Mouse (Mus musculus) lung, adult 2 months (tissue): Measurements from ENCODE around the gene H2-M5. TPM values are rescaled to one million over a fixed set of nuclear protein-coding genes. Genes with fewer than 3 reads are reported as not detected.

Source experiments
- DNase-seq: peaks from one replicate; pipeline ENCODE4 v3.0.0; 2022
- H3K4me1 ChIP-seq: fragments of 200-500 bp; 2 replicates; pipeline ENCODE4 v1.6.1; 2011; ENCODE audit warnings: low read length; ENCODE audit not compliant: control insufficient read depth, insufficient read depth
- H3K4me3 ChIP-seq: fragments of 200-500 bp; replicated peaks from 2 replicates; pipeline ENCODE3; 2011; ENCODE audit warnings: low read depth, mild to moderate bottlenecking, control low read depth, low read length; ENCODE audit errors: extremely low read depth
- CTCF ChIP-seq: fragments of 200-500 bp; IDR thresholded peaks from 2 replicates; pipeline ENCODE4 v1.5.1; 2011; ENCODE audit warnings: mild to moderate bottlenecking, low read length, control low read depth; ENCODE audit not compliant: insufficient read depth
- POLR2A ChIP-seq: fragments of 200-500 bp; IDR thresholded peaks from 2 replicates; pipeline ENCODE4 v1.6.1; 2011; ENCODE audit warnings: low read depth, mild to moderate bottlenecking, control low read depth, low read length, borderline replicate concordance; ENCODE audit errors: extremely low read depth
- WGBS: fragments of 180-500 bp; shearing (Covaris S2); methylation state at CpG from one replicate; pipeline ENCODE4 v1.1.7; 2018; 5-methylcytosine and 5-hydroxymethylcytosine counted together
- polyA plus RNA-seq: library from polyadenylated mRNA; depleted of rRNA; stranded (reverse); fragments of >200 nt; gene quantifications from 2 replicates; pipeline ENCODE4 v1.2.3, GENCODE M21; 2012

The H2-M5 gene
- polyA plus RNA-seq, 1 experiment: 1.2 TPM

DNA sequence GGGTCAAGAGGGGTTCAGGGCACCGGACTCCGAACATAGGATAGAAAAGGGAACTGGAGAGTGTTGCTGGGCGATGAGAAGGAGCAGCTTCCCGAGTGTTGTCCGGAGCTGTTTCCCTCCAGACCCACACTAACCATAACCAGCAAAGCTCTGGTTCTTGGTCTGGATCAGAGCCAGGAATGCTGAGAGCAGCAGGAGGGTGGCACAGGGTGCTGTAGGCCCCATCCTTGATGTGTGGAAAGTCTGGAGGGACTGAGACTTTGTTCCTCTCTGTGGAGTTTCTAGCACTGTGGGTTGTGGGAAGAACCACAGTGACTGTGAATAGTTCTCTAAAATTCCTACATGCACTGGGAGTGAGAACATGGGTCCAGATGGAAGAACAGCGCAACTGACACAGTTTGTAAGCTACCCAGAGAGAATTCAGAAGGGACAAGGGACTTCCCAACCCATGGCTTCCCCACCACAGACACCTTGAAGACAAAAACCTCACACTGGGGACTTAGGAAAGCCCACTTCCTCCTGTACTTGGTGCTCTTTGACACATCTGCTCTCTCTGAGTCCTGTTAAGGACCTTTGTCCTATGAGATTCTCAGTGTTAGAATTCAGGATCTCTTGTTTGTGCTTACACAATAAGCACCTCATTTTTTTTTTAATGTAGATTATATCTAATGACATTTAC, 18.0 kb downstream of the H2-M5 start:
- WGBS: 71% methylated on average over 6 of the region's 6 CpGs

GRCm38 (mm10) chr17:36970316-36970890, 18.9 kb downstream of the H2-M5 start:
- Histone ChIP-seq H3K4me3 (no peak overlapping the region), H3K4me1 (no peaks in the 10 kb centered on the region)
- TF ChIP-seq CTCF: no peak
- no peak for TF ChIP-seq POLR2A
- no peak for DNase-seq
- 66% methylated on average over 14 of the region's 14 CpGs for WGBS

More for the DNA sequence above, 18.0 kb downstream of the H2-M5 start:
- no peak overlapping the region for H3K4me3 ChIP-seq
- no peak for TF ChIP-seq CTCF
- TF ChIP-seq POLR2A: no peak
- H3K4me1 ChIP-seq: no peaks in the 10 kb centered on the region
- no peak for DNase-seq

DNA sequence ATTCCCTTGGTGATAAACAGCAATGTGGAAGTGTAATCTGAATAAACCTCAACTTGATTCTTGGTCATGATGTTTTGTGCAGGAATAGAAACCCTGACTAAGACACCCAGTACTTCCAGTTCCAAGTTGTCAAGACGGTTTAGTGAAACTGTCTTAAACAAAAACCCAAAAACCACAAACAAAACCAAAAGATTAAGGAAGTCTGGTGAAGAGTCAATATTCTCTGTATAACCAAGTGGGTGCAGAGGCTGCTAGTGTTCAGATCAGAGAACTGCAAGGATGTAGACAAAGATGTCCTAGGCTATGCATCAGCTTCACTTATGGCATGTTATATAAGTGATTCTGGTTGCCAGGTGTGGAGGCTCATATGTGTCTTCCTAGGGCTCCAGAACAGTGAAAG, 22.5 kb downstream of the H2-M5 start:
- 73% methylated on average over 1 of the region's 1 CpGs for WGBS
- Histone ChIP-seq H3K4me3 (no peak overlapping the region), H3K4me1 (no peaks in the 10 kb centered on the region)
- TF ChIP-seq CTCF (no peak), POLR2A (no peak)
- no peak for DNase-seq

DNA sequence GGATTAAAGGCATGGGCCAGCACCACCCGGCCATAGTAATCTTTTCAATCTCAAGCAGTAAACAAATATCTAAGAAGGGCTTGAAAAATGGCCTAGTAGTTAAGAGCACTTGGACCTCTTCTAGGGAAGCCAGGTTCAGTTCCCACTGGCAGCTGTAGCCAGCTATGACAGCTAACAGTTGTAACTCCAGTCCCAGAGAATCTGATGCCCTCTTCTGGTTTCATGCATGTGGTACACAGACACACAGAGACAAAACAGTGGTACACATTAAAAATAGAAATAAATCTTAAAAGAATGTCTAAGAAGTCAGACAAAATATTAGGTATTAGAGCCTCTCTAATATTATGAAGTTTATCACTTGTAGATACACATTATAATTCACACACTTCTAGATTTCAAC, 28.2 kb downstream of the H2-M5 start:
- 54% methylated on average over 1 of the region's 1 CpGs for WGBS
- H3K4me3 ChIP-seq: no peak overlapping the region
- TF ChIP-seq CTCF (no peak), POLR2A (no peak)
- no peak for DNase-seq
- H3K4me1 ChIP-seq: peaks cover 6% of the 10 kb centered on the region

- no peak for DNase-seq
- 11% methylated on average over 12 of the region's 12 CpGs for WGBS
- Histone ChIP-seq H3K4me1 (peaks cover 6% of the 10 kb centered on the region), H3K4me3 (peak overlapping the region; percentile 88)
- no peak for TF ChIP-seq CTCF
- no peak for TF ChIP-seq POLR2A
Measured at GRCm38 (mm10) chr17:36958884-36959283, 30.5 kb downstream of the H2-M5 start.

- peak within 1 kb of the TSS; percentile 88 for H3K4me3 ChIP-seq
- under 1% methylated on average over 46 of the region's 46 CpGs for WGBS
- H3K4me1 ChIP-seq: peaks cover 6% of the 10 kb centered on the region
- TF ChIP-seq POLR2A (peak; percentile 77; the same call in 1 of the 2 replicates), CTCF (no peak)
- DNase-seq: peak; percentile 88
Measured at GRCm38 (mm10) chr17:36957999-36958743, 31.2 kb downstream of the H2-M5 start, which contains the start of the genes Znrd1 and Znrd1as. Gene Znrd1 (minus strand): TSS chr17:36958559. Gene Znrd1as (plus strand): TSS chr17:36958592.

DNA sequence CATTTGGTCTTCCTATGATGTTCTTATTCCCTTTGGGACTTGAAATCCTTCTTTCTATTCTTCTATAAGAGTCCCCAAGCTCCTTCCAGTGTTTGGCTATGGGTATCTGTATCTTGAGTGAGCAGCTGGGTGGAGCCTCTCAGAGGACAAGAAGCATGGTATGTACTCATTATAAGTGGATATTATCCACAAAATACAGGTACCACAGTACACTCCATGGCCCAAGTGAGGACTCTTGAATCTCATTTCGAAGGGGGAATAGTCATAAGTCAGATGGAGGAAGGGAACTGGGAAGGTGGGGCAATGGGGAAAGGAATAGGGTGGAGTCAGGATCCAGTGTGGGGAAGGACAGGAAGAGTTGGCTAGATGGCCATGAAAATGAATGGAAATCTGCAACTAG, 36.3 kb downstream of the H2-M5 start:
- TF ChIP-seq CTCF (no peak), POLR2A (no peak)
- H3K4me1 ChIP-seq: peaks cover 4% of the 10 kb centered on the region
- no peak for DNase-seq
- 70% methylated on average over 1 of the region's 1 CpGs for WGBS
- no peak overlapping the region for H3K4me3 ChIP-seq

DNA sequence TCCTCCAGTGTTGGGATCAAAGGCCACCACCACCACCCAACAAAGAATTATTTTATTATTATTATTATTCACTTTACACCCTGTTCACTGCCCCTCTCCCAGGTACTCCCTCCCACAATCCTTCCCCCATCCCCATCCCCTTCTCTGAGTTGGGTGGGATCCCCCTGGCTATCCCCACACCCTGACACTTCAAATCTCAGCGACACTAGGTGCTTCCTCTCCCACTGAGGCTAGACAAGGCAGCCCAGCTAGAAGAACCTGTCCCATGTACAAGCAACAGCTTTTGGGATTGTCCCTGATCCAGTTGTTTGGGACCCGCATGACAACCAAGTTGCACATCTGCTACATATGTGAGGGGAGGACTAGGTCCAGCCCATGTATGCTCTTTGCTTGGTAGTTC, 36.7 kb downstream of the H2-M5 start:
- DNase-seq: no peak
- Histone ChIP-seq H3K4me1 (peaks cover 3% of the 10 kb centered on the region), H3K4me3 (no peak overlapping the region)
- TF ChIP-seq CTCF (no peak), POLR2A (no peak)
- WGBS: 95% methylated on average over 2 of the region's 2 CpGs
